Mouse (Mus musculus): ENCODE measurements around the gene Ufc1. TPM values are rescaled to one million over a fixed set of nuclear protein-coding genes. Genes with fewer than 3 reads are reported as not detected.

Ufc1 gene
- total and polyA plus RNA-seq, 2 experiments from 2014 or later: 96.6 to 133 TPM

- Histone ChIP-seq H3K9me3 (ENCODE audit: low read length) (no peaks in the 10 kb centered on the region), H3K36me3 (ENCODE audit: insufficient read depth) (peaks cover 63% of the 10 kb centered on the region), H3K27ac (ENCODE audit: low read depth, low read length) (no peak overlapping the region), H3K4me3 (ENCODE audit: low read depth, low read length) (no peak overlapping the region), H3K4me2 (ENCODE audit: low read depth) (no peak overlapping the region), H3K4me1 (ENCODE audit: insufficient read depth) (no peaks in the 10 kb centered on the region), H3K9ac (no peak overlapping the region), H3K27me3 (ENCODE audit: insufficient read depth, low read length) (no peaks in the 10 kb centered on the region)
- ATAC-seq (no peak), DNase-seq (no peak)
- TF ChIP-seq CTCF (IDR thresholded peaks at IDR 0.05; ENCODE audit: low read depth): no peak
- WGBS: 95% methylated on average over 10 of the region's 10 CpGs
These were observed 53.9 kb downstream of the Ufc1 start for GRCm38 (mm10) chr1:171240911-171241310.

DNA sequence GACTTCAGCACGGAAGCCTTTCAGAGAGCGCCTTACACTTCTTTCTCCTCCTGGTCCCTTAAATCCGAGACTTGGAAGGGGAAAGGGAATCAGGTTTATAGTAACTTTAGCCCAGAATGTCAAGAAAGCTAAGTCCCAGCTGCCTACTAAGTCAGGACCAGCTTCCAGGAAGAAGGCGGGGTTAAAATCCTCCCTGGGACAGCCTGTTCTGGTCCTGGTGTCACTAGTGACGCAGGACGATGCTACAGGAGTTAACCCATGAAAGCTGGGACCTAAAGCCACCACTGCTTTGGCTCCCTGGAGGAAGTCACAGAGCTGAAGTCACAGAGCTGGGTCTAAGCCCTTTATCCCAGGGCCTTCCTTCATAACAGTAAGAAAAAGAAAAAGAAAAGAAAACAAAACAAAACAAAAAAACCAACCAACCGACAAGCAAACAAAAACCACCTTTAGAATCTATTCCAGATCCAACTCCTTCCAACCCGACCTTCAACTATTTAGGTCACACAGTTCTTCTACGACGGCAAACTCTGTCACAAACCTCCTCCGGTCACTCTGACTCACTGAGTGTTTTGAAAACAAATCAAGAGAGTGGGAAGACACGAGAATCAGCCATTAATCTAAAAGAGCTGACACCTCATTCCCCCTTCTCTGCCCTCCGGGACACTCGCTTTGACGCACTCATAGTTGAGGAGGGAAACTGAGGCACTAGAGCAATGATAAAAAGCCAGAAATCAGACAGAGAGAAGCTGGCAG lies 54.7 kb downstream of the Ufc1 start:
- ATAC-seq: no peak

More for the DNA sequence above, 54.7 kb downstream of the Ufc1 start:
- Histone ChIP-seq H3K27ac (ENCODE audit: low read depth, low read length) (no peak overlapping the region), H3K4me1 (ENCODE audit: insufficient read depth) (no peaks in the 10 kb centered on the region), H3K36me3 (ENCODE audit: insufficient read depth) (peaks cover 70% of the 10 kb centered on the region), H3K9ac (no peak overlapping the region), H3K4me2 (ENCODE audit: low read depth) (no peak overlapping the region), H3K27me3 (ENCODE audit: insufficient read depth, low read length) (no peaks in the 10 kb centered on the region), H3K4me3 (ENCODE audit: low read depth, low read length) (no peak overlapping the region), H3K9me3 (ENCODE audit: low read length) (no peaks in the 10 kb centered on the region)
- no peak for TF ChIP-seq CTCF (IDR thresholded peaks at IDR 0.05; ENCODE audit: low read depth)
- no peak for DNase-seq
- WGBS: 83% methylated on average over 15 of the region's 15 CpGs

Other genes with a start within 250 kb of the Ufc1 start
- gene Fcgr3, start 230.1 kb downstream of the Ufc1 start, total RNA-seq (2014; rRNA removed): 13.5 and 14.9 TPM in 2 replicates
- gene Fcgr3, start 230.1 kb downstream of the Ufc1 start, polyA plus RNA-seq (2015; fragmentation: Nextera tagmentation; extraction: Ambion mirVana): 13.9 and 14.6 TPM in 2 replicates
- 1.7 and 2.4 TPM in 2 replicates for gene Cfap126, start 181.1 kb downstream of the Ufc1 start, total RNA-seq (2014; rRNA removed)
- 11.7 and 13.7 TPM in 2 replicates for gene Cfap126, start 181.1 kb downstream of the Ufc1 start, polyA plus RNA-seq (2015; fragmentation: Nextera tagmentation; extraction: Ambion mirVana)
- 195 and 197 TPM in 2 replicates for gene Sdhc, start 144.4 kb downstream of the Ufc1 start, total RNA-seq (2014; rRNA removed)
- gene Sdhc, start 144.4 kb downstream of the Ufc1 start, polyA plus RNA-seq (2015; fragmentation: Nextera tagmentation; extraction: Ambion mirVana): 285 and 302 TPM in 2 replicates
- 0.38 TPM in 1 of 2 replicates, not detected in the other for gene Mpz, start 144.3 kb downstream of the Ufc1 start, total RNA-seq (2014; rRNA removed)
- gene Mpz, start 144.3 kb downstream of the Ufc1 start, polyA plus RNA-seq (2015; fragmentation: Nextera tagmentation; extraction: Ambion mirVana): 0.30 and 0.67 TPM in 2 replicates
- 12.3 and 16.2 TPM in 2 replicates for gene Pcp4l1, start 98.8 kb downstream of the Ufc1 start, total RNA-seq (2014; rRNA removed)
- gene Pcp4l1, start 98.8 kb downstream of the Ufc1 start, polyA plus RNA-seq (2015; fragmentation: Nextera tagmentation; extraction: Ambion mirVana): 31.4 and 33.4 TPM in 2 replicates
- gene Nr1i3, start 81.1 kb downstream of the Ufc1 start, total RNA-seq (2014; rRNA removed): not detected in 2 replicates
- gene Nr1i3, start 81.1 kb downstream of the Ufc1 start, polyA plus RNA-seq (2015; fragmentation: Nextera tagmentation; extraction: Ambion mirVana): 0.16 and 0.19 TPM in 2 replicates
- 46.5 and 62.7 TPM in 2 replicates for gene Tomm40l, start 72.5 kb downstream of the Ufc1 start, total RNA-seq (2014; rRNA removed)
- gene Tomm40l, start 72.5 kb downstream of the Ufc1 start, polyA plus RNA-seq (2015; fragmentation: Nextera tagmentation; extraction: Ambion mirVana): 39.8 and 41.7 TPM in 2 replicates
- 0.92 and 2.0 TPM in 2 replicates for gene Apoa2, start 70.0 kb downstream of the Ufc1 start, total RNA-seq (2014; rRNA removed)
- gene Apoa2, start 70.0 kb downstream of the Ufc1 start, polyA plus RNA-seq (2015; fragmentation: Nextera tagmentation; extraction: Ambion mirVana): 2.7 and 4.0 TPM in 2 replicates
- gene Fcer1g, start 60.7 kb downstream of the Ufc1 start, total RNA-seq (2014; rRNA removed): 7.6 and 11.2 TPM in 2 replicates
- 33.2 and 37.9 TPM in 2 replicates for gene Fcer1g, start 60.7 kb downstream of the Ufc1 start, polyA plus RNA-seq (2015; fragmentation: Nextera tagmentation; extraction: Ambion mirVana)
- gene Adamts4, start 44.6 kb downstream of the Ufc1 start, total RNA-seq (2014; rRNA removed): 4.5 and 5.9 TPM in 2 replicates
- 2.6 and 5.6 TPM in 2 replicates for gene Adamts4, start 44.6 kb downstream of the Ufc1 start, polyA plus RNA-seq (2015; fragmentation: Nextera tagmentation; extraction: Ambion mirVana)
- 203 and 270 TPM in 2 replicates for gene Ndufs2, start 43.6 kb downstream of the Ufc1 start, total RNA-seq (2014; rRNA removed)
- gene Ndufs2, start 43.6 kb downstream of the Ufc1 start, polyA plus RNA-seq (2015; fragmentation: Nextera tagmentation; extraction: Ambion mirVana): 219 and 243 TPM in 2 replicates
- gene B4galt3, start 24.7 kb downstream of the Ufc1 start, total RNA-seq (2014; rRNA removed): 75.1 and 99.3 TPM in 2 replicates
- 104 and 115 TPM in 2 replicates for gene B4galt3, start 24.7 kb downstream of the Ufc1 start, polyA plus RNA-seq (2015; fragmentation: Nextera tagmentation; extraction: Ambion mirVana)
- gene Ppox, start 13.8 kb downstream of the Ufc1 start, total RNA-seq (2014; rRNA removed): 26.6 and 30.6 TPM in 2 replicates
- 21.1 and 23.3 TPM in 2 replicates for gene Ppox, start 13.8 kb downstream of the Ufc1 start, polyA plus RNA-seq (2015; fragmentation: Nextera tagmentation; extraction: Ambion mirVana)
- 56.8 and 66.5 TPM in 2 replicates for gene Usp21, start 7.0 kb downstream of the Ufc1 start, total RNA-seq (2014; rRNA removed)
- gene Usp21, start 7.0 kb downstream of the Ufc1 start, polyA plus RNA-seq (2015; fragmentation: Nextera tagmentation; extraction: Ambion mirVana): 66.4 and 80.4 TPM in 2 replicates
- gene Dedd, start 34.1 kb upstream of the Ufc1 start, total RNA-seq (2014; rRNA removed): 22.5 and 31.1 TPM in 2 replicates
- gene Dedd, start 34.1 kb upstream of the Ufc1 start, polyA plus RNA-seq (2015; fragmentation: Nextera tagmentation; extraction: Ambion mirVana): 42.2 and 44.6 TPM in 2 replicates
- 44.9 and 47.6 TPM in 2 replicates for gene Nit1, start 50.6 kb upstream of the Ufc1 start, total RNA-seq (2014; rRNA removed)
- 42.1 and 48.1 TPM in 2 replicates for gene Nit1, start 50.6 kb upstream of the Ufc1 start, polyA plus RNA-seq (2015; fragmentation: Nextera tagmentation; extraction: Ambion mirVana)
- gene Pfdn2, start 50.6 kb upstream of the Ufc1 start, total RNA-seq (2014; rRNA removed): 18.2 and 27.0 TPM in 2 replicates
- 143 and 146 TPM in 2 replicates for gene Pfdn2, start 50.6 kb upstream of the Ufc1 start, polyA plus RNA-seq (2015; fragmentation: Nextera tagmentation; extraction: Ambion mirVana)
- 4.3 and 5.0 TPM in 2 replicates for gene Klhdc9, start 65.8 kb upstream of the Ufc1 start, total RNA-seq (2014; rRNA removed)
- gene Klhdc9, start 65.8 kb upstream of the Ufc1 start, polyA plus RNA-seq (2015; fragmentation: Nextera tagmentation; extraction: Ambion mirVana): 5.1 and 6.9 TPM in 2 replicates
- gene Nectin4, start 75.1 kb upstream of the Ufc1 start, total RNA-seq (2014; rRNA removed): 1.0 and 2.0 TPM in 2 replicates
- gene Nectin4, start 75.1 kb upstream of the Ufc1 start, polyA plus RNA-seq (2015; fragmentation: Nextera tagmentation; extraction: Ambion mirVana): 1.3 and 1.8 TPM in 2 replicates
- 0.69 and 0.81 TPM in 2 replicates for gene Arhgap30, start 93.9 kb upstream of the Ufc1 start, total RNA-seq (2014; rRNA removed)
- gene Arhgap30, start 93.9 kb upstream of the Ufc1 start, polyA plus RNA-seq (2015; fragmentation: Nextera tagmentation; extraction: Ambion mirVana): 0.53 and 0.65 TPM in 2 replicates
- gene Usf1, start 116.3 kb upstream of the Ufc1 start, total RNA-seq (2014; rRNA removed): 168 and 183 TPM in 2 replicates
- gene Usf1, start 116.3 kb upstream of the Ufc1 start, polyA plus RNA-seq (2015; fragmentation: Nextera tagmentation; extraction: Ambion mirVana): 198 and 200 TPM in 2 replicates
- gene Tstd1, start 123.8 kb upstream of the Ufc1 start, total RNA-seq (2014; rRNA removed): 1.3 and 2.0 TPM in 2 replicates
- 1.9 and 3.1 TPM in 2 replicates for gene Tstd1, start 123.8 kb upstream of the Ufc1 start, polyA plus RNA-seq (2015; fragmentation: Nextera tagmentation; extraction: Ambion mirVana)
- gene F11r, start 142.5 kb upstream of the Ufc1 start, total RNA-seq (2014; rRNA removed): 3.6 and 6.2 TPM in 2 replicates
- gene F11r, start 142.5 kb upstream of the Ufc1 start, polyA plus RNA-seq (2015; fragmentation: Nextera tagmentation; extraction: Ambion mirVana): 4.6 and 7.8 TPM in 2 replicates
- gene Alyref2, start 208.5 kb upstream of the Ufc1 start, total RNA-seq (2014; rRNA removed): 12.2 and 13.4 TPM in 2 replicates
- 17.5 and 20.8 TPM in 2 replicates for gene Alyref2, start 208.5 kb upstream of the Ufc1 start, polyA plus RNA-seq (2015; fragmentation: Nextera tagmentation; extraction: Ambion mirVana)
- gene Itln1, start 240.3 kb upstream of the Ufc1 start, total RNA-seq (2014; rRNA removed): not detected in 2 replicates
- gene Itln1, start 240.3 kb upstream of the Ufc1 start, polyA plus RNA-seq (2015; fragmentation: Nextera tagmentation; extraction: Ambion mirVana): not detected in 2 replicates